Mouse (Mus musculus) CH12.LX (cell line): ENCODE measurements around the gene Ube2s.

Experiments
- CTCF ChIP-seq, 2 experiments: IDR thresholded peaks in 1 of 2; conservative IDR thresholded peaks in 1 of 2; 2 replicates each; pipeline ENCODE4 v1.5.1; 2011 to 2012; ENCODE audit warnings: low read depth in 2 of 2, low read length in 2 of 2, improper control_type of control experiment in 1 of 2, inconsistent platforms in 1 of 2, mild to moderate bottlenecking in 1 of 2, moderate library complexity in 1 of 2
- E2F4 ChIP-seq: IDR thresholded peaks from 2 replicates; pipeline ENCODE4 v1.6.1; 2011; ENCODE audit warnings: low read depth, low read length, improper control_type of control experiment; ENCODE audit not compliant: insufficient replicate concordance
- EP300 ChIP-seq: IDR thresholded peaks from 2 replicates; pipeline ENCODE4 v1.6.1; 2011; ENCODE audit warnings: low read length, improper control_type of control experiment
- JUN ChIP-seq: IDR thresholded peaks from 2 replicates; pipeline ENCODE4 v1.6.1; 2011; ENCODE audit warnings: low read depth, mild to moderate bottlenecking, low read length, improper control_type of control experiment, moderate library complexity; ENCODE audit not compliant: insufficient read depth
- MAX ChIP-seq: IDR thresholded peaks from 2 replicates; pipeline ENCODE4 v1.6.1; 2011; ENCODE audit warnings: low read length, improper control_type of control experiment
- PAX5 ChIP-seq: IDR thresholded peaks from 2 replicates; pipeline ENCODE4 v1.6.1; 2012; ENCODE audit warnings: low read length, inconsistent platforms, mixed read lengths
- POLR2A ChIP-seq: IDR thresholded peaks from 2 replicates; pipeline ENCODE4 v1.6.1; 2011; ENCODE audit warnings: low read depth, mild to moderate bottlenecking, improper control_type of control experiment, low read length
- POLR2AphosphoS2 ChIP-seq: IDR thresholded peaks from 2 replicates; pipeline ENCODE4 v1.6.1; 2011; ENCODE audit warnings: low read depth, low read length, improper control_type of control experiment
- UBTF ChIP-seq: IDR thresholded peaks from 2 replicates; pipeline ENCODE4 v1.6.1; 2012; ENCODE audit warnings: low read depth, mild to moderate bottlenecking, inconsistent platforms, low read length, improper control_type of control experiment, moderate library complexity
- USF2 ChIP-seq: conservative IDR thresholded peaks from 2 replicates; pipeline ENCODE4 v1.6.1; 2011; ENCODE audit warnings: low read depth, low read length, improper control_type of control experiment

- no peak for TF ChIP-seq CTCF (conservative IDR thresholded peaks at IDR 0.05 in 1 of 2, IDR thresholded peaks at IDR 0.05 in 1 of 2; ENCODE audit: low read depth in 2 of 2, low read length in 2 of 2)
- TF ChIP-seq POLR2AphosphoS2 = no peak
- no peak for TF ChIP-seq JUN
- no peak for TF ChIP-seq PAX5
- no peak for TF ChIP-seq USF2
- no peak for TF ChIP-seq POLR2A
- TF ChIP-seq E2F4 = no peak
- TF ChIP-seq MAX = no peak
- no peak for TF ChIP-seq EP300
- TF ChIP-seq UBTF = no peak
These were observed 4.2 kb upstream of the Ube2s start for GRCm38 (mm10) chr7:4816559-4816958.
